Mouse (Mus musculus) heart, adult 2 months (tissue): ENCODE results near the gene Gm48551. TPM values are rescaled to one million over a fixed set of nuclear protein-coding genes. Genes with fewer than 3 reads are reported as not detected.

ENCODE experiments used
- DNase-seq, 2 experiments: peaks; one replicate each; pipeline ENCODE4 v3.0.0; 2021
- H3K27ac ChIP-seq: fragments of 200-600 bp; 2 replicates; pipeline ENCODE4 v1.8.1; 2022
- H3K27me3 ChIP-seq: fragments of 200-500 bp; 2 replicates; pipeline ENCODE4 v1.6.1; 2012; ENCODE audit warnings: mild to moderate bottlenecking, low read length, inconsistent platforms, mixed read lengths; ENCODE audit not compliant: control insufficient read depth, insufficient read depth
- H3K36me3 ChIP-seq: fragments of 200-500 bp; 2 replicates; pipeline ENCODE4 v1.6.1; 2012; ENCODE audit warnings: low read length, inconsistent platforms; ENCODE audit not compliant: control insufficient read depth, insufficient read depth
- H3K4me1 ChIP-seq: fragments of 200-500 bp; 2 replicates; pipeline ENCODE4 v1.6.1; 2011; ENCODE audit warnings: low read length; ENCODE audit not compliant: control insufficient read depth, insufficient read depth
- H3K4me3 ChIP-seq: fragments of 200-600 bp; 2 replicates; pipeline ENCODE4 v1.8.1; 2022
- H3K79me2 ChIP-seq: fragments of 200-500 bp; replicated peaks from 2 replicates; pipeline ENCODE4 v1.6.1; 2012; ENCODE audit warnings: mild to moderate bottlenecking, inconsistent platforms, low read length, moderate library complexity, mixed read lengths; ENCODE audit not compliant: control insufficient read depth, insufficient read depth
- H3K9ac ChIP-seq: fragments of 200-500 bp; 2 replicates; pipeline ENCODE4 v1.6.1; 2012; ENCODE audit warnings: low read depth, mild to moderate bottlenecking, control low read depth, inconsistent platforms, low read length, mixed read lengths
- CTCF ChIP-seq: fragments of 200-600 bp; IDR thresholded peaks from 2 replicates; pipeline ENCODE4 v1.8.1; 2022; ENCODE audit warnings: antibody characterized with exemption, mild to moderate bottlenecking, moderate library complexity
- EP300 ChIP-seq: fragments of 200-500 bp; IDR thresholded peaks from 2 replicates; pipeline ENCODE4 v1.6.1; 2011; ENCODE audit warnings: low read depth, low read length, control low read depth; ENCODE audit not compliant: insufficient read depth
- POLR2A ChIP-seq: fragments of 200-500 bp; IDR thresholded peaks from 2 replicates; pipeline ENCODE4 v1.6.1; 2011; ENCODE audit warnings: mild to moderate bottlenecking, low read depth, low read length, control low read depth; ENCODE audit not compliant: insufficient read depth
- WGBS: fragments of 180-500 bp; shearing (Covaris S2); methylation state at CpG from one replicate; pipeline ENCODE4 v1.1.7; 2018; 5-methylcytosine and 5-hydroxymethylcytosine counted together
- intact Hi-C: fragments of 180-260 bp; cut with DNase I; formaldehyde crosslinking; loops from one replicate; pipeline ENCODE4 v1.15.1; 2025
- polyA plus RNA-seq: library from polyadenylated mRNA; depleted of rRNA; stranded (reverse); fragments of >200 nt; gene quantifications from 2 replicates; pipeline ENCODE4 v1.2.3, GENCODE M21; 2012
- total RNA-seq, 2 experiments: library from RNA; stranded (reverse); gene quantifications; 2 replicates each; pipeline ENCODE4 v1.2.3; 2021

The Gm48551 gene
- total and polyA plus RNA-seq, 3 experiments = 0.73 to 2.1 (median 1.9) TPM

DNA sequence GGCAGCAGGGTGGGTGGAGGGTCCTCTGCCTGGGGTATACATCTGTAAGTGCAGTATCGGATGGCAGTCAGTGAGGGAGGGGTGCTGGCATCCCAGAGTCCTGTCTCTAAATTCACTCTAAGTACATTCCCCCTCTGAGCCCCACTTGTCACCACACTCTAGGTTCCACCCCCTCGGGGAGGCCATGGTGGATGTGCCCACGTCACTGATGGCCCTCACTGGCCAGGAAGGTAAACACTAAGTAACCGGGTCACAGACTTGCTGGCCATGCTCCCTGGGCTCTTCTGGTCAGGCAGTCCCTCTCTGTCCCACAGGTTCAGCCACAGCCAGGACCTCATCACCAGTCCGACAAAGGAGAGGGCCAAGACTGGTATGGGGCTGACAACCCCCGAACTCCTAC, 37.9 kb downstream of the Gm48551 start:
- peaks cover 18% of the 10 kb centered on the region for H3K79me2 ChIP-seq
- WGBS = 58% methylated on average over 6 of the region's 6 CpGs
- TF ChIP-seq CTCF (no peak), EP300 (no peak), POLR2A (no peak)
- H3K36me3 ChIP-seq = no peaks in the 10 kb centered on the region
- no peaks in the 10 kb centered on the region for H3K27me3 ChIP-seq
- H3K9ac ChIP-seq = peak overlapping the region; percentile 22
- peaks cover 40% of the 10 kb centered on the region for H3K4me1 ChIP-seq
- H3K4me3 ChIP-seq = no peak overlapping the region
- intact Hi-C loops = no loop called here
- peak; percentile 24 to 30 for DNase-seq
- peak overlapping the region; percentile 85 for H3K27ac ChIP-seq

- intact Hi-C loops = no loop called here
- peak overlapping the region; percentile 85 for H3K27ac ChIP-seq
- H3K36me3 ChIP-seq = no peaks in the 10 kb centered on the region
- no peak overlapping the region for H3K4me3 ChIP-seq
- peak; percentile 10 to 20 for DNase-seq
- H3K9ac ChIP-seq = no peak overlapping the region
- TF ChIP-seq CTCF (no peak), EP300 (no peak), POLR2A (no peak)
- WGBS = 76% methylated on average over 3 of the region's 3 CpGs
- peaks cover 20% of the 10 kb centered on the region for H3K79me2 ChIP-seq
- peaks cover 38% of the 10 kb centered on the region for H3K4me1 ChIP-seq
- H3K27me3 ChIP-seq = no peaks in the 10 kb centered on the region
Observed at GRCm38 (mm10) chr10:81422661-81423217, 38.5 kb downstream of the Gm48551 start.

DNA sequence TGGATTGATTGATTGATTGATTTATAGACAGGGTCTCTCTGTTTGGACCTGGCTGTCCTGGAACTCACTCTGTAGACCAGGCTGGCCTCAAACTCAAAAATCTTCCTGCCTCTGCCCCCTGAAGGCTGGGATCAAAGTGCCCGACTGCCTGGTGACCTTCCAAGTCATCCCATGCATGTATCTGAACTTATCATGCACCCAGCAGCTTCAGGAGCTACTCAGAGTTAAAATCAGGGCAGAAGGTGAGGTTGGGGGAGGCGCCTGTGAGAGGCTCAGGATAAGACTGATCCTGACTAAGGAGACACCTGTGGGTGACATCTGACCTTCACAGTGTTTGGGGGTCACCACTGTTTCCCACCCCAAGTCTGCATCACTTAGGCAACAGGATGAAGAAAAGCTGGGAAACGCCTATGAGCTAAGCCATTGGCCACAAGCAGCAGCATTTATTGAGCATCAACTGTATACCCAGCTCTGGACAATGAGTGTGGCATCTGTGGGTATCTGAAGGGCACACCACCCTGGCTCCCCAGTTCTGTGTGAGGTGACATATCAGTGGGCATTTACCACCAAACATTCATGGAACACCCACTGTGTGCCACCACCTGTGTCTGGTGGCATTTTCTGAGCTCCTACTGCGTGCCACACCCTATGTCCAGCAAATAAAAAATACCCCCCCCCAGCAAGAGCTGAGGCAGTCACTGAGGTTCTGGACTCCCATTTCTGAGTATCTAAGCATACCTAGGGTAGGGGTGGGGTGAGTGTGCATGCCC, 39.4 kb downstream of the Gm48551 start:
- DNase-seq = peak; percentile 4 to 23
- peak overlapping the region; percentile 98 for H3K27ac ChIP-seq
- intact Hi-C loops = no loop called here
- TF ChIP-seq CTCF (no peak), POLR2A (no peak), EP300 (no peak)
- no peak overlapping the region; the same call in 1 of the 2 replicates for H3K4me3 ChIP-seq
- no peaks in the 10 kb centered on the region for H3K27me3 ChIP-seq
- peaks cover 36% of the 10 kb centered on the region for H3K4me1 ChIP-seq
- H3K9ac ChIP-seq = peak overlapping the region; percentile 32
- WGBS = 65% methylated on average over 4 of the region's 4 CpGs
- no peaks in the 10 kb centered on the region for H3K36me3 ChIP-seq
- H3K79me2 ChIP-seq = peaks cover 20% of the 10 kb centered on the region

GRCm38 (mm10) chr10:81424246-81425051, 40.2 kb downstream of the Gm48551 start:
- Histone ChIP-seq H3K79me2 (peaks cover 18% of the 10 kb centered on the region), H3K27ac (peak overlapping the region; percentile 98), H3K27me3 (no peaks in the 10 kb centered on the region), H3K4me1 (peaks cover 35% of the 10 kb centered on the region), H3K9ac (peak overlapping the region; percentile 94), H3K36me3 (no peaks in the 10 kb centered on the region), H3K4me3 (peak overlapping the region; percentile 95)
- intact Hi-C loops = loop anchor here (1.0 kb wide), 1 partner anchor 9 kb away; no protein-coding TSS in a partner anchor
- TF ChIP-seq POLR2A (peak; percentile 16; the same call in 1 of the 2 replicates), EP300 (no peak), CTCF (no peak)
- 2% methylated on average over 25 of the region's 25 CpGs for WGBS
- peak; percentile 75 to 83 for DNase-seq

DNA sequence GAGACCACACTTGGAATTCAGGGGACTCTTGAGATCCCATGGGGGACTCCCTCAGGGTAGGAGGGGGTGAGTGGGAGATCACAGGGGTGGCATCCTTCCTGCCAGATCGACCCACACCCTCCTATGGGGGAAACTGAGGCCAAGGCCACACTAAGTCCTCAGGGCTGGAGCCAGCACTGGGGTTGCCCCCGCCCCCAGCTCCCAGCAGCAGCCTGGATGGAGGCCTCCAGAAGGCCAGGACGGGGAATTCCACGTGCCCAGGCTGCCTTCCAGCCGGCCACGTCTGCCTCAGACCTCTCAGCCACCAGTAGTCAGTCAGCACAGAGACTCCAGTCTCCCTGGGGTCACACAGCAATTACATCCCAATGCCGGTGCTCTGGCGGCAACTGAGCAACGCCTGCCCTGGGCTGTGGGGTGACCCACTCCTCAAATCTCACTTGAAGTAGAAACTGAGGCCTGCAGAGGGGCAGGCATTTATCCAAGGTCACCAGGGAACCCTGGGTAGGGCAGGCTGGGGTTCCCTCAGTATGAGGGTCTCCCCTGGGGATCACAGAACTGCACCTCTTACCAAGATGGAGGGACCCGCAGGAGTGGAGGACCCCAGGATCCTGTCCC, 41.1 kb downstream of the Gm48551 start:
- no peak for TF ChIP-seq CTCF
- 0 out of 2 replicates have a peak, but pooled peaks have one; percentile 39 for TF ChIP-seq POLR2A
- TF ChIP-seq EP300 = peak; percentile 75; the same call in 1 of the 2 replicates
- no peaks in the 10 kb centered on the region for H3K27me3 ChIP-seq
- peaks cover 31% of the 10 kb centered on the region for H3K4me1 ChIP-seq
- intact Hi-C loops = loop anchor here (1.0 kb wide), 1 partner anchor 10 kb away; no protein-coding TSS in a partner anchor
- WGBS = 11% methylated on average over 10 of the region's 10 CpGs
- peak; percentile 76 to 80 for DNase-seq
- peak overlapping the region; percentile 98 for H3K27ac ChIP-seq
- no peaks in the 10 kb centered on the region for H3K36me3 ChIP-seq
- H3K79me2 ChIP-seq = peaks cover 14% of the 10 kb centered on the region
- H3K4me3 ChIP-seq = peak overlapping the region; percentile 95
- H3K9ac ChIP-seq = peak overlapping the region; percentile 94
